Mouse (Mus musculus): ENCODE measurements at regions not wholly inside any gene's neighbourhood (a gene's known extent, or its start where the extent isn't known, plus 50 kb on each side); places are given as distances from the start of the nearest gene placed in this dataset.
A peak's percentile ranks its signal among the peaks of the same experiment; 100 is the strongest.
"Not testable (repeated sequence)": the region's sequence is repeated elsewhere in the genome, so short reads cannot be mapped to it uniquely, and the experiment has no call there.

DNA sequence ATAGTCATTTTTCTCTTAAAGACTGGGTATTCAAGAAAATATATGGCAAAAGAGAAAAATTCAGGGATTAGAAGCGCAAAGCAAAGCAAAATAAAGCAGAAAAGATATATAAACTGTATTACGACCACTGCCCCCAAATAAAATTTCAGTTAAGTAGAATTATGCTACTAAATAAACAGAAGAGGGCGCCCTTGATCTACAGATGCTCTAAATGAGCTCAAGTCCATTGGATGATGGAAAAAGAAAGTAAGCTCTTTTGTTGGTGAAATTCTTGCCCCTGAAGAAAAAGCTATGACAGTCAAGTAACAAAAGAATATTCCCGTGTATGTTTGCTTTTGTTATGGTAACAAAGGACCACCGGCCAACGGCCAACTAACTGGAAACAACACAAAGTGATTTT is 165.5 kb upstream of the Stk26 start:
- no peak overlapping the region for H3K9ac ChIP-seq (replicated peaks)
- H3K4me1 ChIP-seq (replicated peaks) = no peaks in the 10 kb centered on the region
- no peak overlapping the region for H3K4me2 ChIP-seq (replicated peaks)
- ATAC-seq = no peak
- 29% methylated on average over 6 of the region's 6 CpGs for WGBS
- no peak overlapping the region for H3K4me3 ChIP-seq (replicated peaks)
- H3K36me3 ChIP-seq = no peaks in the 10 kb centered on the region
- H3K27me3 ChIP-seq = peaks cover 7% of the 10 kb centered on the region; the same call in 1 of the 2 replicates
- no peaks in the 10 kb centered on the region for H3K9me3 ChIP-seq
- no peak overlapping the region for H3K27ac ChIP-seq

DNA sequence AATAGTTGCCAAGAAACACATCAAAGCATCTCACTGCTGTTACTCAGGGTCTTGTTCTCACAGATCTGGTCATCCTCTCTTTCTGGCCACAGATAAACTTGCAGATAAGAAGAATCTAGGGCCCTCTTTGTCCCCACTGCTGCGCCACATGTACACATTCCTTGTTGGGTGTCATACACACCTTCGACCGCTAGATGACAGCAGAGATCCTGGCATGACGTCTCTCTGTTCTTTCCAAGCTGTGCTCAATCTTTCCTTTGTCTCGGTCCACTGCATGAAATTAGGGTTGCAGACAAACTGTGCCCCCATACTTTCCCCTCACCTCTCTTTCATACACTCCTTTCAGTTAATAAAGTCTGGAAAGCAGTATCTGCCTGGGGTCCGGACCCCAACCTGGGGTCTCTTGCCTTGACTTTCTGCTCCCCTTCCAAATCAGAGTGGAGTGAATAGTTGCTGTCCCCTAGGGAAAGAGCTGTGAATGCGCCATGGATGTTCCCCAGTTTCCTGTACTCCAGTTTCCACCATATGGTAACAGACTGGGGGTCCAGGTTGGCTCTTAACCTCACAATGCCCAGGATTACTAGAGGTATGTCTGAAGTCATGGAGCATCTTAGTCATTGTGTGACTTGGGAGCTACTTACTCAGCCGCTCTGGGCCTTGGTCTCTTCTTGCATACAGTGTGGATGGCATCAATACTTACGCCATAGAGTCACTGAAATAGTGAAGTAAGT is 182.8 kb upstream of the Stk26 start:
- no peak overlapping the region for H3K4me2 ChIP-seq (replicated peaks)
- no peak overlapping the region for H3K27ac ChIP-seq
- 37% methylated on average over 9 of the region's 9 CpGs for WGBS
- peak; percentile 89 for ATAC-seq
- no peak overlapping the region for H3K9ac ChIP-seq (replicated peaks)
- H3K9me3 ChIP-seq = no peaks in the 10 kb centered on the region
- no peak overlapping the region for H3K4me3 ChIP-seq (replicated peaks)
- H3K4me1 ChIP-seq (replicated peaks) = no peaks in the 10 kb centered on the region
- H3K27me3 ChIP-seq = no peaks in the 10 kb centered on the region
- H3K36me3 ChIP-seq = no peaks in the 10 kb centered on the region

DNA sequence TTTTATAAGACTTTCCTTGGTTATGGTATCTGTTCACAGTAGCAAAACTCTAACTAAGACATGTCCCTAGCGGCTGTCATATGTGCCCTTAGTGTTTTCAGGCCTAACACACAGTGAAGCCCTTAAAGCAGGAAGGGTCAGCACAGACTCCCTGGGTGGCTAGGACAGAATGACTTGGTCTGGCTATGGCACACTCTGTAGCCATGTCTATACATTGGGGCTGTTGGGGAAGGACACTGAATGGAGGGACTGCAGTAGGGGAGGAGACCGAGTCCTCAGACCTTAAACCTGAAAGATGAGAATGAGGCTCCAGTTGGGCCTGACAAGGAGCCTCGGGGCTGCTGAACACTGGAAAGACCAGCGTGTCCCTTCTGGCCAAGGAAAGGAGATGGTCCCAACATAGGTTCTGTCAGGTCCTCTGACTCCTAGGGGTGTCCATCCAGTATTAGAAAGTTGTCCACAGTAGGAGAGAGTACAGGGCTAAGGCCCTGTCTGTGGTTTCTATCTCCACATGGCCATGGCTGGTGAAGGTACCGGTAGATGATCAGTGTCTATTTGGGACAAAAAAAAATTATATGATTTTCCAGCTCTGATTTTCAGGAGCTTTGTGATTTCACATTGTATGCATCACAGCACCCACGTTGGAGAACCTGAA is 183.5 kb upstream of the Stk26 start:
- Histone ChIP-seq H3K36me3 (no peaks in the 10 kb centered on the region), H3K9me3 (no peaks in the 10 kb centered on the region), H3K4me3 (replicated peaks) (no peak overlapping the region), H3K4me2 (replicated peaks) (no peak overlapping the region), H3K27me3 (no peaks in the 10 kb centered on the region), H3K4me1 (replicated peaks) (no peaks in the 10 kb centered on the region), H3K9ac (replicated peaks) (no peak overlapping the region), H3K27ac (no peak overlapping the region)
- peak; percentile 53; the same call in 1 of the 2 replicates for ATAC-seq
- 72% methylated on average over 6 of the region's 6 CpGs for WGBS

DNA sequence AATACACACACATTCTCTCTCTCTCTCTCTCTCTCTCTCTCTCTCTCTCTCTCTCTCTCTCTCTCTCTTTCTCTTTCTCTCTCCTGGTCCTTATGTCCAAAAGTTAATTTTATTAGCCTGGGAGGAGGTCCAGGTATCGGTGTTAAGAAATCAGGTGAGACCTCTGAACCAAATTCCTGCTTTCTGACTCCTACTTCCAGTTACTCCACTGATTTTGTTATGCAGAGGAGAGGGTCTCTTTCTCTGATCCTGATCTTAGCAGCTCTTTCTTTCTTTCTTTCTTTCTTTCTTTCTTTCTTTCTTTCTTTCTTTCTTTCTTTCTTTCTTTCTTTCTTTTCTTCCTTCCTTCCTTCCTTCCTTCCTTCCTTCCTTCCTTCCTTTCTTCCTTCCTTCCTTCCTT is 185.5 kb upstream of the Stk26 start:
- H3K9ac ChIP-seq (replicated peaks) = not testable (repeated sequence)
- WGBS = 84% methylated on average over 1 of the region's 1 CpGs

DNA sequence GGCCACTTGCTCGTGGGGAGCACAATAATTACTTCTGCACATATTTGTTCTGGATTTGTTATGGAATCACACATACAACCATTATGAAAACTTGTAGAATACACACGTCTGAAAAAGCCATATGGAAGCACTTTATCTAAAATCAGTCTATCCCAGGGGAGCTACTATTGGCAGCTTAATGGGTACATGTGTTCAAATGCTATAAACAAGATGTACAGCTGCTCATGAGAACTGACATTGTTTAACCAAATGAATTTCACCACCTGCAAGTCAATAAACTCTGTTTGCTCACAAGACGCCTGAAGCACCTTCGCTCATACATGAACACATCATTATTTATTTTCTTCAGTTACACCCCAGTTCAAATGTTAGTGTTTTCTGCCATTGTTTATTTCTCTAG is 199.5 kb upstream of the Stk26 start:
- no peak for ATAC-seq
- Histone ChIP-seq H3K27me3 (no peaks in the 10 kb centered on the region), H3K4me1 (replicated peaks) (no peaks in the 10 kb centered on the region), H3K4me3 (replicated peaks) (no peak overlapping the region), H3K36me3 (no peaks in the 10 kb centered on the region), H3K4me2 (replicated peaks) (no peak overlapping the region), H3K9me3 (no peaks in the 10 kb centered on the region), H3K27ac (no peak overlapping the region), H3K9ac (replicated peaks) (no peak overlapping the region)
- WGBS = 66% methylated on average over 4 of the region's 4 CpGs

More for the DNA sequence above, 185.5 kb upstream of the Stk26 start:
- not testable (repeated sequence) for ATAC-seq; H3K4me3 ChIP-seq (replicated peaks); H3K9me3 ChIP-seq; H3K27ac ChIP-seq; H3K36me3 ChIP-seq; H3K27me3 ChIP-seq; H3K4me1 ChIP-seq (replicated peaks); H3K4me2 ChIP-seq (replicated peaks)

DNA sequence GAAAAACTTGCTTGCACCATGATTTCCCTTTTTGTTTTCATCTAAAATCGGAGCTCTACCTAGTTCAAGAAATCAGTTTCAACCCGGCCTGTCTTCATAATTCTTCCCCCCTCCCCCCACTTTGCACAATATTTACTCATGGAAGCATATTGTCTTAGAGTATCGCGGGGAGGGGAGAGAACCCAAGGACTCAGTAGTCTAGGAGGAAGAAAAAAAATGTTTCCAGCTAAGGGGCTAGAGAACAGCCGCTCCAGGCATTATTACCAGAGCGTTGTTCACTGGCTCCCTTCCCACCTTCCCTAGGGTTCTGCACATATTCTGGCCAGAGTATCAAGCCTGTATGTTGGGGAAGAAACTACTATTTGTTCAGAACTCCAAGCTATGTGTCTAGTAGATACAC is 205.2 kb upstream of the Stk26 start:
- Histone ChIP-seq H3K4me1 (replicated peaks) (no peaks in the 10 kb centered on the region), H3K9ac (replicated peaks) (no peak overlapping the region)

DNA sequence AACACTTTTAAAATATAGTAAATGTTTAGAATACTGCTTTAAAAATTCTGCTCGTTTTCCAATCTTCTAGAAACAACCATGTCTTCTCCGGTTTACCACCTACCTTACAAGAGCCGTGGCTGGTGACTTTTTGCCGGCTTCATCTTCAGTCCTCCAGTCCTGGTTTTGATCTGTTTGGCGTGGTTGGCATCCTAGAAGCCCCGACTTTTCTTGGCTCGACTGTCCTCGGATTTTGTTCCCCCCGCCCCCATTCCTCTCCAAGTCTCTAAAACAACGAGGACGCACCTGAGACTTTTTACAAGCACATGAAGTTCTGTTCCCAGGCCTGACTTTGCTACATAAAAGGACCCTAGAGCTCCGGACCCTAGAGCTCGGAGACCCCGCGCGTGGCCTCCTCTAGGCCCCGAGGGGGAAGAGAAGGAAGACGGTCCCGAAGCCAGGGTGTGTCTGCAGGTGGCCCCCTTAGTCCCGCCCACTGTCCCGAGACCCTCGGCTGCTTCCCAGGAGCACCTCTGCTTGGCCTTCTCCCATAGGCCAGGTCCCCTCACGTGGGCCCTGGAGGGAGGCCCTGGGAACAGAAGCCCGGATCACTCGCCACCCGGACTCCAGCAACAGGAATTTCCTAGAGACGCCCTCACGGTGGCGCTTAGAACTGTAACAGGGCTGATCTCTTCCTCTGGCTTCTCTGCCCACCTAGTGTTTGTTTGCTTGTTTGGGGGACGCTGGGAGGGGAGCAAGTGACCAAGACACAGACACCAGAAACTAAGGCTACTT is 205.8 kb upstream of the Stk26 start:
- peak overlapping the region; percentile 58 for H3K4me2 ChIP-seq (replicated peaks)
- 22% methylated on average over 30 of the region's 30 CpGs for WGBS
- H3K4me3 ChIP-seq (replicated peaks) = peak overlapping the region; percentile 51
- H3K27me3 ChIP-seq = no peaks in the 10 kb centered on the region
- H3K36me3 ChIP-seq = no peaks in the 10 kb centered on the region
- peak overlapping the region; percentile 48 for H3K9ac ChIP-seq (replicated peaks)
- no peaks in the 10 kb centered on the region for H3K9me3 ChIP-seq
- peak; percentile 99 for ATAC-seq
- no peak overlapping the region for H3K27ac ChIP-seq
- H3K4me1 ChIP-seq (replicated peaks) = no peaks in the 10 kb centered on the region

More for the DNA sequence above, 205.2 kb upstream of the Stk26 start:
- no peak overlapping the region for H3K27ac ChIP-seq
- H3K4me2 ChIP-seq (replicated peaks) = peak overlapping the region; percentile 58
- WGBS = 33% methylated on average over 6 of the region's 6 CpGs
- peak overlapping the region; percentile 51 for H3K4me3 ChIP-seq (replicated peaks)
- peak; percentile 38 for ATAC-seq
- no peaks in the 10 kb centered on the region for H3K9me3 ChIP-seq
- H3K36me3 ChIP-seq = no peaks in the 10 kb centered on the region
- no peaks in the 10 kb centered on the region for H3K27me3 ChIP-seq

DNA sequence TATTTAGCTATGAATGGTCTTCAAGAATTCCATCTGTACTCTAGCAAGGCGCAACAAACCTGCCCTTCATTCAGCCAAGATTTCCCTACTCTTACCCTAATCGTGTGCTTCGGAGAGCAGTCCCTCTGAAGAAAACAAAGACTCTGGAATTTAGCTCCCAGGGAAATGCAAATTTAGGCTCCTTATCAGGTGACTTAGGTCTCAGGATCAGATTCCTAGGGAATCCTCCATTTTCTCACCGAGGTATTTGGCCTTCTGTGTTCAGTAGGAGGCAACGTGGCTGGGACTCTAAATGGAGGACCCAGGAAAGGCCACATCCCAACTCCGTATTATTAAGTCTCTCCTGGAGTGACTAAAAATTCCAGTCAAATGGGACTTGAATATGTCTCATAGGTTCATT is 204.2 kb upstream of the Olfr1324 start:
- no peaks in the 10 kb centered on the region for H3K36me3 ChIP-seq
- H3K27ac ChIP-seq = no peak overlapping the region
- no peak overlapping the region for H3K4me3 ChIP-seq (replicated peaks)
- H3K9me3 ChIP-seq = no peaks in the 10 kb centered on the region
- no peak overlapping the region for H3K9ac ChIP-seq (replicated peaks)
- no peak overlapping the region for H3K4me2 ChIP-seq (replicated peaks)
- WGBS = 30% methylated on average over 6 of the region's 6 CpGs
- no peak for ATAC-seq
- no peaks in the 10 kb centered on the region for H3K4me1 ChIP-seq (replicated peaks)
- no peaks in the 10 kb centered on the region for H3K27me3 ChIP-seq

DNA sequence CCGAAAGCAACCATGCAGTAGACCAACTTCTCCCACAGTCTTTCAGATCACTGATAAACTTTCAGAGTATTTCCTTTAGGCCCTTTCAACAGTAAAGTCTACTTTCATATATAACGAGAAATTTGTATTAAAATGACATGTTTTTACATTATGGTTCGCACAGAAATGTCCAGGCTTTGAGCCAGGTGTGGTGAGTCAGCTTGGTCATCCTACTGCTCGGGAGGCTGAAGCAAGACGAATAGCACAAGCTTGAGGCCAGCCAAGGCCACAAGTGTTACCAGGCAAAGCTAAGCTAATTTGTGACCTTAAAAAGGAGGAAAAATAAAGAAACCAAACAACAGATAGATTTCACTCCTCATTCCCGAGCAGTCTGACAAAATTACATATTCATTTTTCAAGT is 197.0 kb upstream of the Olfr1324 start:
- WGBS = 91% methylated on average over 6 of the region's 6 CpGs
- no peak overlapping the region for H3K9ac ChIP-seq (replicated peaks)
- ATAC-seq = no peak

DNA sequence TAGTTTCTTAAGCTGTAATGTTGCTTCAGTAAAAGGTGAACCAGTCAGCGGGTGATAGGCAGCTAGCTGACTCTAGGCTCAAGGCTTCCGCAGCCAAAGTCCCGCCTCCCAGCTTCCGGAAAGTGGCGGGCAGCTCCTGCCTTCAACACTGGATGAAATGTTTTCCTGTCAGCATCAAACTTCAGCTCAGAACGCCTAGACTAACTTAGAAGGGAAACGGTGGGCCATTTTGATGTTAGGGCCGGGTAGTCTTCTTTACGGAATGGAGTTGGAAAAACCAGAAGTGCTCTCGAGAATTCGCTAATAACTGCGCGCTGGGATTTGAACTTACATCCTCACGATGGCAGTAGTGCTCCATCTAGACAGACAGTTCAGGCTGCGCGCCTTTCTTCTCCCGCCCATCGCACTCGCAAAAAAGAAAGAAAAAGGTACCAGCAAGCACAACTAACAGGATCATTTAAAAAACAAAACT is 194.7 kb upstream of the Olfr1324 start:
- Histone ChIP-seq H3K9me3 (no peaks in the 10 kb centered on the region), H3K4me1 (replicated peaks) (no peaks in the 10 kb centered on the region), H3K4me3 (replicated peaks) (0 out of 2 replicates have a peak overlapping the region, but pooled peaks have one; percentile 18), H3K9ac (replicated peaks) (no peak overlapping the region), H3K36me3 (no peaks in the 10 kb centered on the region), H3K27me3 (no peaks in the 10 kb centered on the region), H3K27ac (no peak overlapping the region), H3K4me2 (replicated peaks) (no peak overlapping the region)
- WGBS = 72% methylated on average over 19 of the region's 19 CpGs
- peak; percentile 58; the same call in 1 of the 2 replicates for ATAC-seq

More for the DNA sequence above, 197.0 kb upstream of the Olfr1324 start:
- Histone ChIP-seq H3K4me2 (replicated peaks) (no peak overlapping the region), H3K4me3 (replicated peaks) (no peak overlapping the region), H3K27me3 (no peaks in the 10 kb centered on the region), H3K27ac (no peak overlapping the region), H3K36me3 (no peaks in the 10 kb centered on the region), H3K9me3 (no peaks in the 10 kb centered on the region), H3K4me1 (replicated peaks) (no peaks in the 10 kb centered on the region)

DNA sequence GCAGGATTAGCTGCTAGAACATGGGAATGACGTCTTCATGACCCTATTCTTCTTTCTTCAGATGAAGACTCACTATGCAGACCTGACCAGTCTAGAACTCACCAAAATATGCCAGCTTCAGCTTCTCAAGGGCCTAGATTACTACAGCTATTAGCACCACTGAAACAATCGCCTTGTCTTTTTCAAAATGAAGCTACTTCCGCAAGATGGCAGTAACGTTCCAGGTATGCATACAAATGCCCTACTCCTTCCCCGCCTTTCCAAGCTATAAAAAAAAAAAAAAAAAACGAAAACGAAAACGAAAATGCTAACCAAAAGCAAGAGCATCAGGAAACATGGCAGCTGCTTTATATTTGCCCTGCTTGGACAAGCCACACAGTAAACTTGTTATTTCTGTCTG is 192.6 kb upstream of the Olfr1324 start:
- H3K4me1 ChIP-seq (replicated peaks) = no peaks in the 10 kb centered on the region
- 67% methylated on average over 8 of the region's 8 CpGs for WGBS
- H3K4me3 ChIP-seq (replicated peaks) = no peak overlapping the region
- ATAC-seq = no peak
- H3K9me3 ChIP-seq = no peaks in the 10 kb centered on the region
- H3K36me3 ChIP-seq = no peaks in the 10 kb centered on the region
- no peak overlapping the region for H3K9ac ChIP-seq (replicated peaks)
- H3K27me3 ChIP-seq = no peaks in the 10 kb centered on the region
- H3K27ac ChIP-seq = no peak overlapping the region
- no peak overlapping the region for H3K4me2 ChIP-seq (replicated peaks)

DNA sequence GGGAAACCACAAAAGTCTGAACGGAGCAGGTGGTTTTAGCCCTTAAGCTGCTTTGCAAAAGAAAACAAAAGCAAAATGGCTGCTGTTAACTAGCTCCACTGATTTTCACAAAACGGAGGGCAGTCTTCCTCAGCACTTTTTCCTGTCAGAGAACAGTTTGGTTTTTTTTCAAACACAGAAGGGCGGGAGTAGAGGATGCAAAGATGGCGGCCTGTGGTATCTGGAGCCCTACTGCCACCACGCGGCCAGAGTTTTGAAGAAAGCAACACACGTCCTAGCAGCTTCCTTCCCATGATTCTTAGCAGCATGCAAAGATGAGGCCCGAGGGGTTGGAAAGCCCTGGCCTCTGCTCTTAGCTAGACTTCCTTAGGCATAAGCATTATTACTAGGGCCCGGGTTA is 191.6 kb upstream of the Olfr1324 start:
- Histone ChIP-seq H3K4me2 (replicated peaks) (no peak overlapping the region), H3K9ac (replicated peaks) (no peak overlapping the region), H3K9me3 (no peaks in the 10 kb centered on the region), H3K27ac (peak overlapping the region; percentile 56), H3K27me3 (no peaks in the 10 kb centered on the region), H3K4me1 (replicated peaks) (no peaks in the 10 kb centered on the region), H3K36me3 (0 out of 2 replicates have a peak, but pooled peaks cover 1% of the 10 kb centered on the region), H3K4me3 (replicated peaks) (no peak overlapping the region)
- WGBS = 62% methylated on average over 9 of the region's 9 CpGs
- ATAC-seq = 0 out of 2 replicates have a peak, but pooled peaks have one; percentile 24
